Mouse (Mus musculus) lung, embryonic 15.5 days (tissue): Measurements from ENCODE around the gene Ppp4c. TPM values are rescaled to one million over a fixed set of nuclear protein-coding genes. Genes with fewer than 3 reads are reported as not detected.
"Not testable (repeated sequence)": the region's sequence is repeated elsewhere in the genome, so short reads cannot be mapped to it uniquely, and the experiment has no call there.

Experiments used
- ATAC-seq: fragments of 200-750 bp; cut with Nextera tagmentation; 2 replicates; pipeline ENCODE4 v1.8.0; 2017; ENCODE audit warnings: moderate number of reproducible peaks, borderline replicate concordance; ENCODE audit not compliant: low FRiP score, low TSS enrichment; ENCODE audit errors: extremely low read depth
- H3K27ac ChIP-seq: fragments of 300-500 bp; sonication (generic); 2 replicates; pipeline ENCODE4 v1.5.1; 2015; ENCODE audit warnings: moderate library complexity, mild to moderate bottlenecking, inconsistent platforms
- H3K27me3 ChIP-seq: fragments of 300-500 bp; sonication (generic); 2 replicates; pipeline ENCODE4 v1.6.1; 2015; ENCODE audit warnings: inconsistent platforms
- H3K36me3 ChIP-seq: fragments of 300-500 bp; sonication (generic); 2 replicates; pipeline ENCODE4 v1.6.1; 2015; ENCODE audit warnings: inconsistent platforms
- H3K4me1 ChIP-seq: fragments of 300-500 bp; sonication (generic); 2 replicates; pipeline ENCODE4 v1.6.1; 2015; ENCODE audit warnings: inconsistent platforms
- H3K4me2 ChIP-seq: fragments of 300-500 bp; sonication (generic); 2 replicates; pipeline ENCODE4 v1.6.1; 2015; ENCODE audit warnings: inconsistent platforms, mild to moderate bottlenecking, moderate library complexity
- H3K4me3 ChIP-seq: fragments of 300-500 bp; sonication (generic); 2 replicates; pipeline ENCODE4 v1.5.1; 2015; ENCODE audit warnings: mild to moderate bottlenecking, inconsistent platforms
- H3K9ac ChIP-seq: fragments of 300-500 bp; sonication (generic); 2 replicates; pipeline ENCODE4 v1.6.1; 2015; ENCODE audit warnings: inconsistent platforms
- H3K9me3 ChIP-seq: fragments of 300-500 bp; sonication (generic); 2 replicates; pipeline ENCODE4 v1.6.1; 2016; ENCODE audit warnings: inconsistent platforms
- WGBS: fragments of 180-500 bp; shearing (Covaris S2); methylation state at CpG from one replicate; pipeline ENCODE4 v1.1.7; 2015; 5-methylcytosine and 5-hydroxymethylcytosine counted together
- polyA plus RNA-seq: library from polyadenylated mRNA; unstranded; fragments of >200 nt; fragmentation: Nextera tagmentation; extraction: Ambion mirVana; gene quantifications from 2 replicates; pipeline ENCODE4 v1.2.1, GENCODE M21; 2015

The Ppp4c gene
- polyA plus RNA-seq, 1 experiment from 2014 or later = 260 TPM

GRCm38 (mm10) chr7:126792721-126793443 lies 586 bp upstream of the Ppp4c start:
- Histone ChIP-seq H3K27me3 (no peaks in the 10 kb centered on the region), H3K9me3 (no peaks in the 10 kb centered on the region), H3K4me3 (peak overlapping the region; percentile 74), H3K4me2 (peak overlapping the region; percentile 62), H3K36me3 (peaks cover 62% of the 10 kb centered on the region), H3K4me1 (peaks cover 34% of the 10 kb centered on the region), H3K27ac (peak overlapping the region; percentile 98), H3K9ac (peak overlapping the region; percentile 41)
- WGBS = 19% methylated on average over 11 of the region's 11 CpGs
- ATAC-seq = no peak

GRCm38 (mm10) chr7:126789141-126789540 lies 3.2 kb downstream of the Ppp4c start:
- H3K4me1 ChIP-seq = peaks cover 21% of the 10 kb centered on the region
- no peak overlapping the region for H3K27ac ChIP-seq
- H3K4me3 ChIP-seq = no peak overlapping the region
- H3K9ac ChIP-seq = no peak overlapping the region
- no peaks in the 10 kb centered on the region for H3K27me3 ChIP-seq
- peaks cover 67% of the 10 kb centered on the region for H3K36me3 ChIP-seq
- no peak for ATAC-seq
- H3K9me3 ChIP-seq = no peaks in the 10 kb centered on the region
- H3K4me2 ChIP-seq = no peak overlapping the region
- WGBS = 87% methylated on average over 4 of the region's 4 CpGs

- H3K27me3 ChIP-seq = no peaks in the 10 kb centered on the region
- ATAC-seq = no peak
- peaks cover 68% of the 10 kb centered on the region for H3K36me3 ChIP-seq
- 85% methylated on average over 14 of the region's 14 CpGs for WGBS
- H3K9me3 ChIP-seq = no peaks in the 10 kb centered on the region
- no peak overlapping the region for H3K9ac ChIP-seq
- H3K4me2 ChIP-seq = no peak overlapping the region
- H3K4me3 ChIP-seq = no peak overlapping the region
- H3K4me1 ChIP-seq = peaks cover 19% of the 10 kb centered on the region
- no peak overlapping the region for H3K27ac ChIP-seq
Observed at GRCm38 (mm10) chr7:126786142-126786541, 6.2 kb downstream of the Ppp4c start.

- Histone ChIP-seq H3K27me3 (no peaks in the 10 kb centered on the region), H3K4me1 (peaks cover 17% of the 10 kb centered on the region), H3K9ac (no peak overlapping the region), H3K36me3 (peaks cover 65% of the 10 kb centered on the region), H3K4me3 (no peak overlapping the region), H3K27ac (no peak overlapping the region), H3K4me2 (no peak overlapping the region), H3K9me3 (no peaks in the 10 kb centered on the region)
- WGBS = 54% methylated on average over 4 of the region's 4 CpGs
- ATAC-seq = no peak
Observed at GRCm38 (mm10) chr7:126785056-126785455, 7.2 kb downstream of the Ppp4c start.

GRCm38 (mm10) chr7:126784469-126784868 lies 7.8 kb downstream of the Ppp4c start:
- H3K36me3 ChIP-seq = peaks cover 60% of the 10 kb centered on the region
- H3K27me3 ChIP-seq = no peaks in the 10 kb centered on the region
- ATAC-seq = no peak
- no peak overlapping the region for H3K4me2 ChIP-seq
- no peak overlapping the region for H3K9ac ChIP-seq
- peaks cover 22% of the 10 kb centered on the region for H3K4me1 ChIP-seq
- no peaks in the 10 kb centered on the region for H3K9me3 ChIP-seq
- no peak overlapping the region for H3K27ac ChIP-seq
- WGBS = 74% methylated on average over 7 of the region's 7 CpGs
- H3K4me3 ChIP-seq = no peak overlapping the region

- H3K9me3 ChIP-seq = no peaks in the 10 kb centered on the region
- 70% methylated on average over 13 of the region's 13 CpGs for WGBS
- no peak for ATAC-seq
- peaks cover 39% of the 10 kb centered on the region for H3K4me1 ChIP-seq
- no peaks in the 10 kb centered on the region for H3K27me3 ChIP-seq
- no peak overlapping the region for H3K4me2 ChIP-seq
- H3K27ac ChIP-seq = no peak overlapping the region
- H3K9ac ChIP-seq = no peak overlapping the region
- peaks cover 42% of the 10 kb centered on the region for H3K36me3 ChIP-seq
- no peak overlapping the region for H3K4me3 ChIP-seq
Observed at GRCm38 (mm10) chr7:126782693-126783092, 9.6 kb downstream of the Ppp4c start.

- H3K27ac ChIP-seq = no peak overlapping the region
- peaks cover 44% of the 10 kb centered on the region for H3K4me1 ChIP-seq
- peak overlapping the region; percentile 87 for H3K4me2 ChIP-seq
- WGBS = 37% methylated on average over 11 of the region's 11 CpGs
- no peaks in the 10 kb centered on the region for H3K27me3 ChIP-seq
- H3K9ac ChIP-seq = peak overlapping the region; percentile 45; the same call in 1 of the 2 replicates
- ATAC-seq = no peak
- H3K9me3 ChIP-seq = no peaks in the 10 kb centered on the region
- peaks cover 33% of the 10 kb centered on the region for H3K36me3 ChIP-seq
- peak overlapping the region; percentile 40; the same call in 1 of the 2 replicates for H3K4me3 ChIP-seq
Observed at GRCm38 (mm10) chr7:126781661-126782370, 10.5 kb downstream of the Ppp4c start.

GRCm38 (mm10) chr7:126780971-126781635 lies 11.2 kb downstream of the Ppp4c start, which contains the start of gene Tbx6:
Gene Tbx6 (plus strand): TSS chr7:126781483.
- Histone ChIP-seq H3K4me1 (peaks cover 49% of the 10 kb centered on the region), H3K9ac (peak within 1 kb of the TSS; percentile 45), H3K4me3 (peak within 1 kb of the TSS; percentile 40), H3K27me3 (no peaks in the 10 kb centered on the region), H3K9me3 (no peaks in the 10 kb centered on the region), H3K27ac (peak within 1 kb of the TSS; percentile 39), H3K36me3 (peaks cover 26% of the 10 kb centered on the region), H3K4me2 (peak within 1 kb of the TSS; percentile 87)
- WGBS = 6% methylated on average over 21 of the region's 22 CpGs
- no peak for ATAC-seq

- Histone ChIP-seq H3K9me3 (no peaks in the 10 kb centered on the region), H3K9ac (peak overlapping the region; percentile 45), H3K27me3 (no peaks in the 10 kb centered on the region), H3K4me2 (peak overlapping the region; percentile 87), H3K36me3 (peaks cover 18% of the 10 kb centered on the region), H3K27ac (peak overlapping the region; percentile 39), H3K4me1 (peaks cover 56% of the 10 kb centered on the region), H3K4me3 (peak overlapping the region; percentile 40)
- WGBS = under 1% methylated on average over 21 of the region's 21 CpGs
- peak; percentile 62; the same call in 1 of the 2 replicates for ATAC-seq
Observed at GRCm38 (mm10) chr7:126779983-126780970, 12.0 kb downstream of the Ppp4c start.

GRCm38 (mm10) chr7:126779101-126779500 lies 13.2 kb downstream of the Ppp4c start:
- H3K9ac ChIP-seq, H3K4me3 ChIP-seq, H3K27me3 ChIP-seq, H3K4me2 ChIP-seq, H3K9me3 ChIP-seq, ATAC-seq, H3K36me3 ChIP-seq: not testable (repeated sequence)
- Histone ChIP-seq H3K4me1 (peaks cover 60% of the 10 kb centered on the region), H3K27ac (peak overlapping the region; percentile 39; the same call in 1 of the 2 replicates)
- 85% methylated on average over 7 of the region's 7 CpGs for WGBS

- 75% methylated on average over 3 of the region's 3 CpGs for WGBS
- peak overlapping the region; percentile 77; the same call in 1 of the 2 replicates for H3K4me3 ChIP-seq
- ATAC-seq = no peak
- no peaks in the 10 kb centered on the region for H3K9me3 ChIP-seq
- H3K27me3 ChIP-seq = no peaks in the 10 kb centered on the region
- peak overlapping the region; percentile 95 for H3K4me2 ChIP-seq
- peaks cover 8% of the 10 kb centered on the region; the same call in 1 of the 2 replicates for H3K36me3 ChIP-seq
- peak overlapping the region; percentile 84; the same call in 1 of the 2 replicates for H3K27ac ChIP-seq
- peaks cover 60% of the 10 kb centered on the region for H3K4me1 ChIP-seq
- H3K9ac ChIP-seq = peak overlapping the region; percentile 84; the same call in 1 of the 2 replicates
Observed at GRCm38 (mm10) chr7:126778147-126778546, 14.1 kb downstream of the Ppp4c start.
